Comparison of ENCODE assay signal across 51 mouse cellular contexts in the genomic region with DNA sequence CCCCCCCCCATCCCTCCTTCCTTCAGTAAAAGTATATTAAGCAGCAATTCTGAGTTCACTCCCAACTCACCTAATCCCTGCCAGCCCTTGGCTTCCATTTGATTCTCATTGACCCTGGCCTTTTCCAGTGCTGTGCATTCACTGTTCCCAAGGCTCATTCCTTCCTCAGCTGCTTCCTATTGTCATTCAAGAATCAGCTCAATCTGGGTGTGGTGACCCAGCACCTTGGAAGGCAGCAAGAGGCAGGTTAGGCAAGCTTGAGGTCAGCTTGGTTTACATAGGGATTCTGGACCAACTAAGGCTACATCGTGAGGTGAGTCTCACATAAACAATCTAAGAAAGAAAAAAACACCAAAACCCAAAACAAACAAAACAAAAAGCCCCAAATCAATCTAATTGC. TPM values are rescaled to one million over a fixed set of nuclear protein-coding genes. Genes with fewer than 3 reads are reported as not detected.
"Had no signal": no experiment of that assay in that cellular context is flagged by ENCODE, and none has a peak within 500 bp of the region (broad histone marks: within the 10 kb centered on the region; RNA-seq: fewer than 3 reads in every experiment).

No protein-coding gene starts in this region.

- H3K27ac ChIP-seq: heart, embryonic 13.5 days; heart, embryonic 15.5 days; hindbrain, embryonic 10.5 days; hindbrain, embryonic 12.5 days; hindbrain, embryonic 13.5 days; hindbrain, embryonic 14.5 days; hindbrain, embryonic 15.5 days; hindbrain, postnatal 0 days; intestine, embryonic 15.5 days; kidney, embryonic 15.5 days; kidney, postnatal 0 days; layer of hippocampus, adult 2 months; left cerebral cortex, adult 2 months had no signal

- H3K4me2 ChIP-seq: heart, embryonic 11.5 days; heart, embryonic 12.5 days; heart, embryonic 13.5 days; heart, embryonic 15.5 days; hindbrain, embryonic 12.5 days; hindbrain, embryonic 13.5 days; hindbrain, embryonic 14.5 days; hindbrain, embryonic 15.5 days; intestine, embryonic 15.5 days; kidney, embryonic 15.5 days had no signal

- H3K9me3 ChIP-seq: heart, embryonic 12.5 days; heart, embryonic 13.5 days; heart, embryonic 15.5 days; hindbrain, embryonic 10.5 days; hindbrain, embryonic 12.5 days; hindbrain, embryonic 13.5 days; hindbrain, embryonic 15.5 days; intestine, embryonic 15.5 days; kidney, embryonic 15.5 days had no signal

- H3K4me3 ChIP-seq: heart, embryonic 12.5 days; heart, embryonic 13.5 days; heart, embryonic 15.5 days; hindbrain, embryonic 10.5 days; hindbrain, embryonic 12.5 days; hindbrain, embryonic 13.5 days; hindbrain, embryonic 15.5 days; intestine, embryonic 15.5 days; kidney, embryonic 15.5 days; layer of hippocampus, adult 2 months; left cerebral cortex, adult 2 months had no signal

- H3K36me3 ChIP-seq: heart, embryonic 12.5 days; heart, embryonic 13.5 days; heart, embryonic 15.5 days; hindbrain, embryonic 10.5 days; hindbrain, embryonic 12.5 days; hindbrain, embryonic 13.5 days; hindbrain, embryonic 15.5 days; intestine, embryonic 15.5 days; kidney, embryonic 15.5 days had no signal

- DNase-seq: heart, postnatal 10 days; heart, postnatal 14 days; heart, postnatal 36 days; heart, postnatal 4 days; kidney, adult 11 months; kidney, adult 18-20 months; kidney, adult 2 months; kidney, adult 8-10 months; kidney, adult 9 months; kidney, postnatal 10 days; kidney, postnatal 14 days; kidney, postnatal 25 days; kidney, postnatal 36 days; kidney, postnatal 4 days; layer of hippocampus, adult 9-11 months; layer of hippocampus, postnatal 36 days had no signal

- ATAC-seq: hindbrain, embryonic 16.5 days; hindbrain, postnatal 0 days; inflammation-experienced regulatory T-cells, adult 6 months; intestine, embryonic 15.5 days; intestine, embryonic 16.5 days; intestine, postnatal 0 days had no signal

- H3K4me1 ChIP-seq: heart, embryonic 12.5 days; heart, embryonic 13.5 days; heart, embryonic 15.5 days; hindbrain, embryonic 10.5 days; hindbrain, embryonic 12.5 days; hindbrain, embryonic 13.5 days; hindbrain, embryonic 15.5 days; intestine, embryonic 15.5 days; kidney, embryonic 15.5 days had no signal

- H3K27me3 ChIP-seq: heart, embryonic 12.5 days; heart, embryonic 15.5 days; hindbrain, embryonic 15.5 days; intestine, embryonic 15.5 days had no signal

- H3K9ac ChIP-seq: heart, embryonic 12.5 days; heart, embryonic 13.5 days; heart, embryonic 15.5 days; hindbrain, embryonic 12.5 days; hindbrain, embryonic 13.5 days; hindbrain, embryonic 14.5 days; hindbrain, embryonic 15.5 days; intestine, embryonic 15.5 days; kidney, embryonic 15.5 days had no signal

RNA-seq across cellular contexts. Expression of a gene that starts 19.6 kb away (rescaled TPM):
- total RNA-seq: heart, postnatal 10 days; heart, postnatal 14 days; heart, postnatal 25 days; heart, postnatal 36 days; heart, postnatal 4 days; hematopoietic stem cell, adult 5-6 weeks; hindbrain, postnatal 0 days; layer of hippocampus, adult 18-20 months; layer of hippocampus, adult 2 months; layer of hippocampus, adult 8-10 months; layer of hippocampus, postnatal 10 days; layer of hippocampus, postnatal 14 days; layer of hippocampus, postnatal 25 days; layer of hippocampus, postnatal 36 days; left cerebral cortex, adult 18-20 months; left cerebral cortex, adult 2 months had no signal
- polyA plus RNA-seq: heart, embryonic 11.5 days; heart, embryonic 12.5 days; heart, embryonic 13.5 days; heart, embryonic 14.5 days; heart, embryonic 15.5 days; heart, embryonic 16.5 days; heart, postnatal 0 days; hindbrain, embryonic 10.5 days; hindbrain, embryonic 11.5 days; hindbrain, embryonic 12.5 days; hindbrain, embryonic 13.5 days; hindbrain, embryonic 14.5 days; hindbrain, embryonic 15.5 days; hindbrain, embryonic 16.5 days; hindbrain, postnatal 0 days; inflammation-experienced regulatory T-cells, adult 6 months; intestine, embryonic 14.5 days; intestine, embryonic 15.5 days; intestine, embryonic 16.5 days; intestine, postnatal 0 days; kidney, adult 2 months; kidney, embryonic 14.5 days; kidney, embryonic 15.5 days; kidney, embryonic 16.5 days; kidney, postnatal 0 days; large intestine, adult 2 months had no signal

RNA-seq across cellular contexts. Expression of a gene that starts 33.3 kb away (rescaled TPM):
- total RNA-seq: heart, postnatal 25 days; heart, postnatal 4 days; hematopoietic stem cell, adult 5-6 weeks; layer of hippocampus, adult 18-20 months; layer of hippocampus, adult 8-10 months; layer of hippocampus, postnatal 10 days; left cerebral cortex, adult 2 months had no signal
- polyA plus RNA-seq: heart, embryonic 12.5 days; heart, embryonic 13.5 days; heart, embryonic 14.5 days; heart, postnatal 0 days had no signal
